In genomic region chr4:125194298-125194697, GRCm38 (mm10) we compare ENCODE assay signal across 12 mouse cellular contexts.
DNase-seq lines count a peak whose midpoint lies in the region; ATAC-seq lines count a peak whose summit lies in the region.
"Had no signal": no experiment of that assay in that cellular context is flagged by ENCODE, and none has a peak within 500 bp of the region (broad histone marks: within the 10 kb centered on the region; RNA-seq: fewer than 3 reads in every experiment).

No protein-coding gene starts in this region.

- H3K27me3 ChIP-seq in midbrain, embryonic 10.5 days (ENCODE audit: low read depth, poor library complexity, severe bottlenecking): peaks cover 79% of the 10 kb centered on the region
- H3K27me3 ChIP-seq in midbrain, embryonic 11.5 days (ENCODE audit: control insufficient read depth, insufficient read depth, low read length): no peaks in the 10 kb centered on the region; the same call in 1 of the 2 replicates
- peaks cover 94% of the 10 kb centered on the region for H3K27me3 ChIP-seq in forebrain, embryonic 10.5 days (ENCODE audit: poor library complexity, severe bottlenecking)
- peaks cover 3% of the 10 kb centered on the region; the same call in 1 of the 2 replicates for H3K27me3 ChIP-seq in hindbrain, embryonic 14.5 days (ENCODE audit: control insufficient read depth, insufficient read depth, low read length)
- no peaks in the 10 kb centered on the region for H3K27me3 ChIP-seq in neural tube, embryonic 14.5 days (ENCODE audit: control insufficient read depth, insufficient read depth, low read length)

- no peaks in the 10 kb centered on the region for H3K36me3 ChIP-seq in midbrain, embryonic 10.5 days
- no peaks in the 10 kb centered on the region for H3K36me3 ChIP-seq in midbrain, embryonic 11.5 days (ENCODE audit: control insufficient read depth, insufficient read depth, low read length)
- no peaks in the 10 kb centered on the region for H3K36me3 ChIP-seq in forebrain, embryonic 10.5 days (replicated peaks)
- no peaks in the 10 kb centered on the region for H3K36me3 ChIP-seq in hindbrain, embryonic 14.5 days (replicated peaks; ENCODE audit: control insufficient read depth, insufficient read depth)
- no peaks in the 10 kb centered on the region for H3K36me3 ChIP-seq in neural tube, embryonic 14.5 days (ENCODE audit: control insufficient read depth, insufficient read depth, low read length)

- H3K9ac ChIP-seq in midbrain, embryonic 11.5 days (ENCODE audit: low read length): no peak overlapping the region
- no peak overlapping the region for H3K9ac ChIP-seq in hindbrain, embryonic 14.5 days
- no peak overlapping the region for H3K9ac ChIP-seq in neural tube, embryonic 14.5 days (replicated peaks; ENCODE audit: low read depth, low read length)

- no peak overlapping the region for H3K4me2 ChIP-seq in midbrain, embryonic 11.5 days
- H3K4me2 ChIP-seq in hindbrain, embryonic 14.5 days (replicated peaks): 0 out of 2 replicates have a peak overlapping the region, but pooled peaks have one; percentile 17
- 0 out of 2 replicates have a peak overlapping the region, but pooled peaks have one; percentile 2 for H3K4me2 ChIP-seq in neural tube, embryonic 14.5 days (ENCODE audit: low read depth, low read length)

- H3K9me3 ChIP-seq in midbrain, embryonic 10.5 days (replicated peaks): no peaks in the 10 kb centered on the region
- no peaks in the 10 kb centered on the region for H3K9me3 ChIP-seq in midbrain, embryonic 11.5 days (ENCODE audit: control insufficient read depth, low read length)
- no peaks in the 10 kb centered on the region for H3K9me3 ChIP-seq in forebrain, embryonic 10.5 days
- no peaks in the 10 kb centered on the region for H3K9me3 ChIP-seq in hindbrain, embryonic 14.5 days (ENCODE audit: control insufficient read depth, low read length)
- no peaks in the 10 kb centered on the region for H3K9me3 ChIP-seq in neural tube, embryonic 14.5 days (ENCODE audit: control insufficient read depth, low read length)

- no peak for DNase-seq in midbrain, embryonic 10.5 days (ENCODE audit: low spot score)
- DNase-seq in midbrain, embryonic 11.5 days (ENCODE audit: low spot score, missing footprints): no peak
- no peak for DNase-seq in forebrain, embryonic 10.5 days (ENCODE audit: extremely low spot score, low spot score)
- no peak for DNase-seq in hindbrain, embryonic 14.5 days (ENCODE audit: low spot score)
- DNase-seq in adrenal gland, adult (ENCODE audit: inconsistent age in 2 of 2, low spot score in 1 of 2): no peak
- no peak for DNase-seq in lung, postnatal 10 days
- DNase-seq: adrenal gland, postnatal 14 days; gastrocnemius, postnatal 36 days; liver; thymus, adult 18-20 months had no signal

- ATAC-seq in midbrain, embryonic 11.5 days (ENCODE audit: low FRiP score): no peak
- peak; percentile 22; the same call in 1 of the 2 replicates for ATAC-seq in hindbrain, embryonic 14.5 days (ENCODE audit: low FRiP score)
- 0 out of 2 replicates have a peak, but pooled peaks have one; percentile 39 for ATAC-seq in neural tube, embryonic 14.5 days (ENCODE audit: low read depth)
- no peak for ATAC-seq in granulocyte monocyte progenitor cell, adult 5-6 weeks (replicated peaks; ENCODE audit: poor library complexity, severe bottlenecking)

- peaks cover 28% of the 10 kb centered on the region for H3K4me1 ChIP-seq in midbrain, embryonic 10.5 days
- no peaks in the 10 kb centered on the region; the same call in 1 of the 2 replicates for H3K4me1 ChIP-seq in midbrain, embryonic 11.5 days (ENCODE audit: control insufficient read depth, insufficient read depth, low read length)
- peaks cover 57% of the 10 kb centered on the region for H3K4me1 ChIP-seq in forebrain, embryonic 10.5 days
- H3K4me1 ChIP-seq in hindbrain, embryonic 14.5 days (replicated peaks; ENCODE audit: control insufficient read depth, insufficient read depth, low read length): peaks cover 24% of the 10 kb centered on the region
- peaks cover 13% of the 10 kb centered on the region for H3K4me1 ChIP-seq in neural tube, embryonic 14.5 days (ENCODE audit: control insufficient read depth, insufficient read depth, low read length)

- H3K4me3 ChIP-seq in midbrain, embryonic 10.5 days: no peak overlapping the region
- no peak overlapping the region for H3K4me3 ChIP-seq in midbrain, embryonic 11.5 days (ENCODE audit: low read depth, low read length)
- H3K4me3 ChIP-seq in forebrain, embryonic 10.5 days: peak overlapping the region; percentile 16; the same call in 1 of the 2 replicates
- no peak overlapping the region for H3K4me3 ChIP-seq in hindbrain, embryonic 14.5 days (replicated peaks; ENCODE audit: low read length)
- H3K4me3 ChIP-seq in neural tube, embryonic 14.5 days (ENCODE audit: low read depth, low read length): no peak overlapping the region

- 82% methylated on average over 12 of the region's 12 CpGs for WGBS in midbrain, embryonic 10.5 days
- 75% methylated on average over 12 of the region's 12 CpGs for WGBS in midbrain, embryonic 11.5 days
- 73% methylated on average over 12 of the region's 12 CpGs for WGBS in forebrain, embryonic 10.5 days
- WGBS in hindbrain, embryonic 14.5 days: 59% methylated on average over 12 of the region's 12 CpGs
- WGBS in neural tube, embryonic 14.5 days: 43% methylated on average over 12 of the region's 12 CpGs

- H3K27ac ChIP-seq in midbrain, embryonic 10.5 days (replicated peaks): peak overlapping the region; percentile 19; the same call in 1 of the 2 replicates
- H3K27ac ChIP-seq in midbrain, embryonic 11.5 days (ENCODE audit: low read depth, low read length): no peak overlapping the region
- peak overlapping the region; percentile 66; the same call in 1 of the 2 replicates for H3K27ac ChIP-seq in forebrain, embryonic 10.5 days
- H3K27ac ChIP-seq in hindbrain, embryonic 14.5 days: peak overlapping the region; percentile 11; the same call in 1 of the 2 replicates
- H3K27ac ChIP-seq in neural tube, embryonic 14.5 days (ENCODE audit: low read depth, low read length): no peak overlapping the region; the same call in 1 of the 2 replicates

Comparison
In these comparisons a context has a peak if more than half of its experiments do, and no peak if none do; other contexts are left out.
1. H3K27ac ChIP-seq: peak in midbrain, embryonic 10.5 days (single experiment), forebrain, embryonic 10.5 days (single experiment) and hindbrain, embryonic 14.5 days (single experiment); none in midbrain, embryonic 11.5 days (single experiment) and neural tube, embryonic 14.5 days (single experiment).
2. ATAC-seq: peak in hindbrain, embryonic 14.5 days (single experiment) and neural tube, embryonic 14.5 days (single experiment); none in midbrain, embryonic 11.5 days (single experiment) and granulocyte monocyte progenitor cell, adult 5-6 weeks (single experiment).